Mouse (Mus musculus): ENCODE data around the gene Camk2d.

The Camk2d gene

DNA sequence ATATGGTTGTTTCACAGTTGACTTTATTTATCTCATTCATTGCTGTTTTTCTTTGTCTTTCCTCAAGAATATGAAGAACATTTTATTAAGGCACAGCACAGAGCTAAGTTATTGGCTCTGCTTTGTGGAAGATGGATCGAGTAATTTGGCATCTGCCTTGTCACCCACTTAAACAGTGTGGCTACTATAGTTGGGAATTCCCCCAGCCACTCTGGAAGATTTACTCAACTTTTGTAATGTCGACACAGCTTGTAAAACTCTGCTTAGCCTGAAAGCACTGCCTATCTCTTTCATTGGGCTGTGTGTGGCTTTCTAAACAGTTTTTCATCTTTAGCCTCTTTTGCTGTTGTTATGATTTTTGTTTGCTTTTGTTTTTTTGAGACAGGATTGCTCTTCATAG lies 56.3 kb downstream of the Camk2d start:
- DNase-seq = no peak

DNA sequence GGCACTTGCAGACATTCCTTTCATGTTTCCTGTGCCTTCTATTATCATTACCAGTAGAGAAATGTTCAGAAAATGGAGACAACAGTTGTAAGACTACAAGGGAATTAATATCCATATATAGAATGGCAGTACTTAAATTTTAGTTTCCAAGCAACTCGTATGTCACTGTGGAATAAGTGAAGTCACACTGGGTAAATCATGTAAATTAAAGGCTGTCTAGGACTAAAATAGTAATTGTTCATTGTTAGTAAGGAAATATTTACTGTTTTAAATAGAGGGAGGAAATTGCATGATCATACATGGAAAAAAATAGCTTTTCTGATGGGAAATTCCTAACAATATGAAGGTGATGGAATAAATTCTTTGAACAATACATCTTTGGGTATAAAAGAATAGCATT lies 57.0 kb downstream of the Camk2d start:
- DNase-seq = no peak

DNA sequence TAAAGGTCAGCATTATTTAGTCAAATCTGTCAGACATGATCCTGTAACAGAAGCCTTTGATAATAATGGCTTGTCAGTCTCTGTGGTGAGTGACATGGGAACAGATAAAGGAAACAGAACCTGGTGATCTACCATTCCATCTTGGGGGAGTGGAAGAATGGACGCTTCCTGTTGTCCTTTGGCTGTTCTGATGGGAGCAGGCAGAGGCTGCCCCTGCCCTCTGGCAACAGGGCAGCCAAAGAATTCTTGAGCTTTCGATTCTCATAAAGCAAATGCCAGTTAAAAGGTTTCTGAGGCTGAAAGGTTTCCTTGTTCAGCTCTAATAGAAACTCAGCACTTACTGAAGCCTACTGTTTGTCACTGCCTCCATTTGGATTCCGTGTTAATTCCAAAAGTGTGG lies 60.1 kb downstream of the Camk2d start:
- no peak for DNase-seq

DNA sequence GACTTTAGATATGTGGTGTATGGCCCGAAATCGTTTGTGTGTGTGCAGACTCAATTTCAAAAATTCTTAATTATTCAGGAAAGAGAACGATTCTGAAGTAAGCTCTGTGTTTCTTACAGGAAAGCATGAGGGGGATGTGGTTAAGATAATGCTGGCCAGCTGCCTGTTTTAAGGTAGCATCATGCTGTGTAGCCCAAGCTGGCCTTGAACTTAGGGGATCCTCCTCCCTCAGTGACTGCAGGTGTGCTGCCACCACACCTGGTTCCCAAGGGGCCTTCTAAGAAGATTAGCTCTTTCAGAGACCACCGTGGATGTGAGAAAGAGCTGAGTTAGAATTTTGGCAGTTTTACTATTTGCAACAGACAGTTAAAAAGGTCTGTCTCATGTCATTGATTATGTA lies 61.8 kb downstream of the Camk2d start:
- no peak for DNase-seq

DNA sequence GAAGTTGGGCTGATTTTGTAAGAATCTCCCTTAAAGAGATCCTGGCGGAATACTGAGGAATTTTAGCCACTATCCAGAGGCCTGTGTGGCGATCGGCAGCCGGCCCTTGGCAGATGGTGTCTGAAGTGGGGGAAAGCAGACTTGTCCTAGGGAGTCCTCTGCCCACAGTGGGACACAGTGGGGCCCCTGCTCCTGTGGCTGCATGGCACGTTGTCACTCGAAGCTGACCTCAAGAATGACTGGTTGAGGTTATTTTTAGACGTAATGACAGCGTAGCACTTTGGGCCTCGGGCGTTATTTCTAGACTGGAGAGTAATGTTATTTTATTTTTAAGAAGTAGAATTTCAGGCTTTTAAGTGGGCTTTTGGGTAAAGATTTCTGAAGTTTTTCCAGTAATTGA lies 62.7 kb downstream of the Camk2d start:
- peak; percentile 29 to 54 for DNase-seq

GRCm38 (mm10) chr3:126659235-126659634 lies 63.1 kb downstream of the Camk2d start:
- no peak for DNase-seq

GRCm38 (mm10) chr3:126659832-126660564 lies 63.9 kb downstream of the Camk2d start:
- DNase-seq = no peak

- DNase-seq = no peak
These were observed 64.5 kb downstream of the Camk2d start for GRCm38 (mm10) chr3:126660575-126660974.

DNA sequence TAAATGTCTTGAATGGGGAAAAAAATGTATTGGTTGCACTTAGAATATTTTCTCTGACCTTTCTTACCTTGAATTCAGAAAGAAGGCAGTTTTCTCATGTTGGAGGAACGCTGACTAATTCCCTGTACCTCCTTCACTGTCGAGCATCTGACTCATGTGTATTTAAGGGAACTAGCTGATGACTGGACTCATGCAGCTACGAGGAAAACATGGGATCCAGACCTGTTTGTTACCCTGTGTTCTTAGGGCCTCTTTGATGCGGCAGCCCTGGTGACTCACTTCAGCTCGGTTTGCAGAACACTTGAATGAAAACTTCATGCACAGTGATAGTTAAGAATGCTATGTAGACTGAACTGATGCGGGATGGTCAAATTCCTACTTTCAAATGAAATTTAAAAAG lies 64.9 kb downstream of the Camk2d start:
- no peak for DNase-seq

DNA sequence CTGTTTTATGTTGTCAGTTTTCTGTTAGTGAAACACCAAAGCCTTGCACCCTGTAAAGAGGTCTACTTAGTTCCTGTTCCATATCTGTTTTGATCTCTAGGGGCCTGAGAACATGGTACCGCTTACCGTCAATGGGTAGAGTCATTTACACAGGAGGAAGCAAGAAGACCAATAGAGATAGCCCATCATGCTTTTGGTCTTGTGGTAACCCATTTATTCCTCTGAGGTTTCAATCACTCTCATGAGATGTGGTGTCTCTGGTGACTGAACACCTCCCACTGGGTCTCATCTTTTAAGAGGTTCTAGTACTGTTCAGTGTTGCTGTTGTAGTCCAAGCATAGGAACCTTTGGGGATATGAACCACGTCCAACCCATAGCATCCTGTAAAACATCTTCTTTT lies 65.8 kb downstream of the Camk2d start:
- no peak for DNase-seq

DNA sequence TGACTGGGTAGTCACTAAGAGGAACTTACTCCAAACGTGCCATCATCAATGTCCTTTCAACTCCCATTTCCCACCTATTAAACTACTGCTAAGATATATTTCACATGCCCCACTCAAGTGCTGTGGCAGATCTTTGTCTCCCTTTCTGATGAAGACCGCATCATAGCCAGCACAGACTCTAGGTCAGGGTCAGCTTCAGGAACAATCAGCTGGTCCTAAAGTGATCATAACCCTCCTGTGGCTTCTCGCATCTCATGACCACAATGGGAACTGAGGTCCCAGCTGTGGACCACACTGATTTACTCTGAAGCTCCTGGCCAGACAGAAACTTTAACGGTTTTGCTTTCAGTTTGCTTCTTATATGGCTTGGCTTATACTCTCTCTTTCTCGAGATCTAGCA lies 67.3 kb downstream of the Camk2d start:
- DNase-seq = no peak

GRCm38 (mm10) chr3:126665866-126666265 lies 69.8 kb downstream of the Camk2d start:
- no peak for DNase-seq

- DNase-seq = no peak
These were observed 70.9 kb downstream of the Camk2d start for GRCm38 (mm10) chr3:126667019-126667418.

- DNase-seq = peak; percentile 62 to 78
These were observed 71.3 kb downstream of the Camk2d start for GRCm38 (mm10) chr3:126667451-126667850.

GRCm38 (mm10) chr3:126668123-126668522 lies 72.0 kb downstream of the Camk2d start:
- peak; percentile 69 to 72 for DNase-seq

- DNase-seq = no peak
These were observed 72.6 kb downstream of the Camk2d start for GRCm38 (mm10) chr3:126668692-126669091.

DNA sequence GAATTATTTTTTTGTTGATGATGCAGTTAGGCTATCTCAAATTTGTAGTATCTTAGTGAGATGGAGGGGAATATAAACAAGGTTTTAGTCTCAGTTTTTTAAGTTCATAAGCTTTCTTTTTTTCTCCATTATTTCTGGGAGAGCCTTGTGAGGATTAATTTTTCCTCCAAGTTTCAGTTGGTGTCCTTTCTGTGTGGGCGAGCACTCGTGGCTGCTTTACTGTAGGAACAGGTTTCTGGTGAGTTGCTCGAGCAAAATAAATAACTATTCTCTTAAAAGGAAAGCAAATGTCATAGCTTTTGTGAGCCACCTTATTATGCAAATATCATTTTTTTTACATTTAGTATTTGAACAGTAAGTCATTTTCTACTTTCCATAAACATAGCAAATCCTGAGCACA lies 74.3 kb downstream of the Camk2d start:
- DNase-seq = no peak

GRCm38 (mm10) chr3:126671292-126671691 lies 75.2 kb downstream of the Camk2d start:
- no peak for DNase-seq

DNA sequence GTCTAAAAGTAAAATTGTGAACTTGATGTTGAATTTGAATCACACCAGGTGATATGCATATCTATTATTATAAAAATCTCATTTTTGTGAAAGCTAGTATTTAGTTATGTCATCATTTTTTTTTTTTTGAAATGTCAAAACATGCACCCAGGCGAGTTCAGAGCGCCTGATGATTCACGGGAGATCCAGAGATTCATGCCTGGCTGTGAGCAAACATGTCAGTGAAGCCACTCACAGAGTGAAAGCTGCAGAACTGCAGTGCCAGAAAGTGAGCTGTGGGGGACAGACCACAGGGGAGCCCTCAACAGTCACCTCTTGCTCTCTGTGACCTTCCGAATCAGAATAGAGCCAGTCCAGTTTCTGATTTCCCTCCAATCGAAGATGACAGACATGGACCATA lies 84.9 kb downstream of the Camk2d start:
- no peak for DNase-seq

DNA sequence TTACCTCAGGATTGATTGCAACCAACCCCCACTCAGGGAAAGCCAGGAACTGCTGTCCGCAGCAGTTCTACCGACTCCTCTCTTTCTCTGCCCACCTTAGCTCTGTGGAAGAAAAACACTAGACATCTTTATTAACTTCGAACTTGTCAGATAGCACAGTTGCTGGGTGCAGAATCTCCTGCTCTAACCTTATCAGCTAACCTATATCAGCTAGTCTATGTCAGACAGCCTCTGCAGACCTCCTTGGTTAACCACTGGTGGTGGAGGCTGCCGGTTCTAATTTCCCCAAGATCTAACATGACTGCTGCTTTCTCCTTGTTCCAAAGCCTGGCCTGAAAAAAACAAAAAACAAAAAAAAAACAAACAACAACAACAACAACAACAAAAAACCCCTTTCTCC lies 85.9 kb downstream of the Camk2d start:
- DNase-seq = no peak

- no peak for DNase-seq
These were observed 89.3 kb downstream of the Camk2d start for GRCm38 (mm10) chr3:126685363-126685762.

DNA sequence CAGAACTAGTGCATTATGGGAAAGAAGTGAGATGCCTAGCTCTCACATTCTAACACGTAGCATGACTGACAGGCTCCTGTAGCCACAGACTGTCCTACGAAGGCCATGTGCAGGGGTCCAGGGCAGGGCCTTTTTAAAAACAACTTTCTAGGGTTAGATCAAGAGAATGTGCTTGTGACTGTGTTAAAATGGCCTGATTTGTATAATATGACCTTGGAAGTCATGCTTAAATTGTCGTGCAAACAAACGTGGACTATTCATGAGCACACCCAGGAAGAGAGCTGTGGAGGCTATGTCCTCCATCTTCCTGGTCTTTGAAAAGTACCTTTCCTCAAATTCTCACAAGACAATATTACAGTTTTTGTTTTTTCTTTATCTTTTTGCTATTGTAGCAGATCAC lies 91.0 kb downstream of the Camk2d start:
- DNase-seq = no peak

GRCm38 (mm10) chr3:126688516-126688915 lies 92.4 kb downstream of the Camk2d start:
- DNase-seq = no peak

DNA sequence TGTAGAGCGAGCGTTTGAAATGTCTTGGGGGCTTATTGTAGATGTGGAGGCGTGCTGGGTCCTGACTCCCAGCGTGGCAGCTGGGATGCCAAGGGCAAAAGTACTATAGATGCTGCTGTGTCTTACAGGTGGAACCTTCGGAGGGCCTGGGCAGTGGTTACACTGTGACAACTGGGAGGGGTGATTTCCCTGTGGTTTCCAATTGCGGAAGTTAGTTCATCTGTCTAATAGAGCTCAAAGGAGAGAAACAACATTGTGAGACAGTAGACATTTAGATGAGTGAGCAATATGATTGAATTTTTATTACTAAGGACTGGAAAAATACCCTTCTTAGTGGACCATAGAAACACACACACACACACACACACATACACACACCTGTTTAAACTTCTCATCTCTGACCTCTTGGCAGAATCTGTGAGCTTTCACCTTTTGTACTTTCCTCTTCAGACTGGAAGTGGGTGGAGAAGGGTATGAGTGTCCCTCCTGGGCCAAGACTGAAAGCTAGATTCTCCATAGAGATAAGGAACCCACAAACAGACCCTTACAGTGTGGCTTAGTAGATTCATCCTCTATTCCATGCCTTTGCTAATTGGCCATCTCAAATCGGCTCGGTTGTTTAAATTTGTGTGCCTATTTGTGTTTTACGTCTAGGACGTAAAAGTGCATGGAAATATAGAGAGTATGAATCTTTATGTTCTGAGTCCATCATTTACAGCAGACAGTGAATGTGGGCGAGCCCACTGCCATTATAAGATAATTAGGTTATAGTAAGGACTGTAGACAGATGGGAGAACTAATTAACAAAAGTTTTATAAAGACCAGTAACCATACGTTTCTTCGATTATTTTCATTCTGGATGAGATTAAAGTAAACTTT lies 94.8 kb downstream of the Camk2d start:
- no peak for DNase-seq

All from cerebellum, postnatal 10 days (tissue).